Mouse (Mus musculus) hindlimb bud, embryonic 11.5 days (tissue): Measurements from ENCODE around the gene Brms1l.

Experiments
- DNase-seq: peaks from one replicate; pipeline ENCODE4 v3.0.0-alpha.2; 2012; ENCODE audit warnings: low read depth, low spot score; ENCODE audit errors: extremely low spot score

Gene Brms1l

GRCm38 (mm10) chr12:55859409-55860349, 23.6 kb downstream of the Brms1l start:
- DNase-seq = no peak

- no peak for DNase-seq
These were observed 24.5 kb downstream of the Brms1l start for GRCm38 (mm10) chr12:55860631-55861030.

- DNase-seq = no peak
These were observed 31.6 kb downstream of the Brms1l start for GRCm38 (mm10) chr12:55867738-55868137.

- no peak for DNase-seq
These were observed 33.6 kb downstream of the Brms1l start for GRCm38 (mm10) chr12:55869622-55870322.

GRCm38 (mm10) chr12:55885449-55885848, 49.3 kb downstream of the Brms1l start:
- DNase-seq = no peak

DNA sequence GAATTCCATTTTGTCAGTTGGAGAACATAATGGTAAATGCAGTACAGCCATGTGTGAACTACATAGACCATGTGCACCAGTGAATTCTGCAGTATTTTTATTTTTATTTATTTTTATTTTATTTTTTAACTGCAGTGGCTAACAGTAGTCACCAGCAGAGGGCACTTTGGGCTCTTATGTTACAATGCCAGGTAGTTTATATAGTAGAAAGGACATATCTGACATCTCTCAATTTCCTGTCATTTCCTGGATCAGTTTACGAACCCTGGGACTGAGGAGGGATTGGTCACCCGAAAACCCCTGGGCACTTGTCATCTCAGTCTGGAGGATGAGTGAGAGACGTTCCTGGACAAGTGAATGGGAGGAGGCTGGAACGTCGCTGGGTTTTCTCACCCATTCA, 52.4 kb downstream of the Brms1l start:
- no peak for DNase-seq

GRCm38 (mm10) chr12:55904801-55905200, 68.7 kb downstream of the Brms1l start:
- no peak for DNase-seq

DNA sequence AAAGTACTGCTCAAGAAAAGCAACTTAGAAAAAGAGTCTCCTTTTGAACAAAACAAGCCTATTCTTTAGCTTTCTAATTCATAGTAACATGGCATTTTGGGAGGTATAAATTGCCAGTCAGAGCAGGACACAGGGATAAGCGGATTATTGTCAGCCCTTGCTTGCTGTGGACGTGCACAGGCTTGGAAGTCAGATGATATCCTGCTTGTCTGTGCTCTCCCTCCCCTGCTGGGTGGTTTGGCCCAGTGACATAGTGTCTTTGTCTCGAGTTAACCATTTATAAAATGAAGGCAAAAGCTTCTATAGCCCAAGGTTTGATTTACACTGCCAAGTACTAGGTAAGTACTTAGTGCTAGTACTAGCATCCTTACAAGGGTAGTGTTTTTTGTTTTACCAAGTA, 76.0 kb downstream of the Brms1l start:
- DNase-seq = no peak

DNA sequence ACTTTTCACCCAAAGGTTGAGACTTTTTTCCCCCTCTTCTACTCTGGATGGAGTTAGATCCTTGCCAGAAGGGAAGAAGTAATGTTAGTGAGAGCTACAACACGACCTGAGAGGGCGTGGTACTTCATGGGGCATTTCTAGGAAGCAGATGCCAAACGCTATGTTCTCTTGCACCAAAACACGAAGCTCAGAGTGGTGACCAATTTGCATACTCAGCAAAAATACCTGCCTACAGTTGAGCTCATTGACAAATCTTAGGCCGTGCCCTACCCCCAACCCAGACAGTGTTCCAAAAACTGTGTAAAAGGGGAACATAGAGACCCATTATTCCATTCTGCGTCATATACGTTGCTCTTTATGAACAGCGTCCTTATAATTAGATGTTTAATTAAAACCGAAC, 77.1 kb downstream of the Brms1l start:
- DNase-seq = no peak

DNA sequence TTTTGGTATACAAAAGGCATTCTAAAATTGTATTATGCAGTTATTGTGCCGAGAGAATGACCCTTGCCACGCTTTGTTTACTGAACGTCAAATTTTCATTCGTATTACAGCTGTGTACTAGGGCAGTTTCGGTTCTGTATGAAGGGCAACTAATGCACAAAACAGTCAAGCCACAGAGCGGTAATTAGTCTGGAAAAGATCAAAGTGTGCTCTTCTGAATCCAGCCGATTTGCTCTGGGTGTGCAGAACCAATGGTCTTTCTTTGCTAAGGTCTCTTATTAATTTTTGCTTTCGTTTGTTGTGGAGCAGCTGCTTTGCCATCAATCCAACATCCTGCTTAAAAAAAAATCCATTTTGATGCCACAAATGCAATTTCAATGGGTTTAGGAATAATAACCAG, 80.1 kb downstream of the Brms1l start:
- no peak for DNase-seq

- DNase-seq = no peak
These were observed 80.9 kb downstream of the Brms1l start for GRCm38 (mm10) chr12:55917020-55917419.
